Mouse (Mus musculus): ENCODE measurements around the gene Ces2a. TPM values are rescaled to one million over a fixed set of nuclear protein-coding genes. Genes with fewer than 3 reads are reported as not detected.

The Ces2a gene
- 0.07 and 0.13 TPM in 2 replicates for polyA plus RNA-seq (2012; rRNA removed)

DNA sequence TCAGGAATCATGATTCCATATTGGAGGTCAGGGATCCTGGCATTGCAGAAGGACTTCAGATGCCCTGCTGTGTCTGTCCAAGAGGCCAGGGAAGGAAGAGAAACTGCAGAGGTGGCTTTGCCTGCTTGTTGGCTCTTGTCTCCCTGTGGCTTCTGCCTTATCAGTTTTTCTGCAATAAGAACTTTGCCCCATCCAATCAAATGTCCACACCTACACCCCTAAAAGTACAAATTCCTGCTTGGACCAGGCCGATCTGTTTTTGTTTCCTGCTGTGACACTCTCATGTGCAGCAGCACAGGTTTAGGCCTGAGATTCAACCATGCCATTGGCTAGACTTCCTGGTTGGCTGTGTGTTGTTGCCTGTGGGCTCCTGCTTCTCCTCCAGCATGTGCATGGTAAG is at the start of gene Ces2a:
TSS of gene Ces2a (plus strand) at position 251 of the 400 bp plus-strand sequence.

Other genes starting within 250 kb of the Ces2a start
- gene Terb1, start 224.1 kb upstream of the Ces2a start, polyA plus RNA-seq (2012; rRNA removed): 0.11 and 0.22 TPM in 2 replicates
- 61.2 and 99.5 TPM in 2 replicates for gene Nae1, start 199.4 kb upstream of the Ces2a start, polyA plus RNA-seq (2012; rRNA removed)
- 0.61 and 0.83 TPM in 2 replicates for gene Car7, start 199.3 kb upstream of the Ces2a start, polyA plus RNA-seq (2012; rRNA removed)
- 6.7 and 7.3 TPM in 2 replicates for gene Pdp2, start 142.6 kb upstream of the Ces2a start, polyA plus RNA-seq (2012; rRNA removed)
- 0.26 and 0.72 TPM in 2 replicates for gene Cdh16, start 109.6 kb upstream of the Ces2a start, polyA plus RNA-seq (2012; rRNA removed)
- gene Rrad, start 102.7 kb upstream of the Ces2a start, polyA plus RNA-seq (2012; rRNA removed): 2.6 and 5.8 TPM in 2 replicates
- 60.9 and 61.1 TPM in 2 replicates for gene Ciao2b, start 92.0 kb upstream of the Ces2a start, polyA plus RNA-seq (2012; rRNA removed)
- 0.12 and 0.16 TPM in 2 replicates for gene Ces2b, start 97.6 kb downstream of the Ces2a start, polyA plus RNA-seq (2012; rRNA removed)
- not detected in 2 replicates for gene Ces2c, start 113.1 kb downstream of the Ces2a start, polyA plus RNA-seq (2012; rRNA removed)
- gene Ces2e, start 192.3 kb downstream of the Ces2a start, polyA plus RNA-seq (2012; rRNA removed): 0.02 TPM in 1 of 2 replicates, not detected in the other
- 0.02 TPM in 1 of 2 replicates, not detected in the other for gene Ces2f, start 213.4 kb downstream of the Ces2a start, polyA plus RNA-seq (2012; rRNA removed)
- 0.27 and 0.44 TPM in 2 replicates for gene Ces2g, start 227.7 kb downstream of the Ces2a start, polyA plus RNA-seq (2012; rRNA removed)